Mouse (Mus musculus) thymus, adult 2 months (tissue): ENCODE measurements around the gene Ppef2.

Experiments used
- CTCF ChIP-seq: fragments of 200-500 bp; IDR thresholded peaks from 2 replicates; pipeline ENCODE4 v1.5.1; 2012; ENCODE audit warnings: mild to moderate bottlenecking, control low read depth, low read length, moderate library complexity, borderline replicate concordance; ENCODE audit not compliant: control insufficient read depth, poor library complexity, insufficient read depth; ENCODE audit errors: extremely low read depth
- POLR2A ChIP-seq: fragments of 200-500 bp; IDR thresholded peaks from 2 replicates; pipeline ENCODE4 v1.6.1; 2012; ENCODE audit warnings: mild to moderate bottlenecking, low read length, control low read depth, moderate library complexity; ENCODE audit not compliant: control insufficient read depth, poor library complexity, insufficient read depth; ENCODE audit errors: extremely low read depth

- no peak for TF ChIP-seq CTCF
- no peak for TF ChIP-seq POLR2A
These were observed 22.7 kb downstream of the Ppef2 start for GRCm38 (mm10) chr5:92233366-92233765.
